Mouse (Mus musculus) heart, embryonic 14.5 days (tissue): ENCODE results near the gene Pla2g5. TPM values are rescaled to one million over a fixed set of nuclear protein-coding genes. Genes with fewer than 3 reads are reported as not detected.

ENCODE experiments used
- ATAC-seq: fragments of 200-750 bp; cut with Nextera tagmentation; 2 replicates; pipeline ENCODE4 v1.8.0; 2017; ENCODE audit warnings: low read depth, moderate TSS enrichment; ENCODE audit not compliant: insufficient number of reproducible peaks, insufficient read depth, low FRiP score
- H3K27ac ChIP-seq, 2 experiments: fragments of 200-500 bp in 1 of 2; fragments of 300-500 bp in 1 of 2; sonication (generic) in 1 of 2; replicated peaks in 1 of 2; 2 replicates each; pipeline ENCODE4 v1.5.1; 2012 to 2014; ENCODE audit warnings: low read depth in 2 of 2, low read length in 2 of 2, control low read depth in 1 of 2, mild to moderate bottlenecking in 1 of 2, mixed read lengths in 1 of 2; ENCODE audit not compliant: control insufficient read depth in 1 of 2, insufficient read depth in 1 of 2
- H3K27me3 ChIP-seq: fragments of 300-500 bp; sonication (generic); 2 replicates; pipeline ENCODE4 v1.6.1; 2014; ENCODE audit warnings: mild to moderate bottlenecking, low read length, control low read depth; ENCODE audit not compliant: control insufficient read depth, insufficient read depth
- H3K36me3 ChIP-seq: fragments of 300-500 bp; sonication (generic); 2 replicates; pipeline ENCODE4 v1.6.1; 2014; ENCODE audit warnings: mild to moderate bottlenecking, control low read depth, low read length, mixed read lengths; ENCODE audit not compliant: control insufficient read depth, insufficient read depth
- H3K4me1 ChIP-seq, 2 experiments: fragments of 200-500 bp in 1 of 2; fragments of 300-500 bp in 1 of 2; sonication (generic) in 1 of 2; 2 replicates each; pipeline ENCODE4 v1.6.1; 2012 to 2014; ENCODE audit warnings: low read length in 2 of 2, control low read depth in 1 of 2, mixed read lengths in 1 of 2; ENCODE audit not compliant: control insufficient read depth in 2 of 2, insufficient read depth in 2 of 2
- H3K4me2 ChIP-seq: fragments of 300-500 bp; sonication (generic); 2 replicates; pipeline ENCODE4 v1.6.1; 2014; ENCODE audit warnings: mild to moderate bottlenecking, low read length
- H3K4me3 ChIP-seq, 2 experiments: fragments of 200-500 bp in 1 of 2; fragments of 300-500 bp in 1 of 2; sonication (generic) in 1 of 2; 2 replicates each; pipeline ENCODE4 v1.5.1; 2012 to 2014; ENCODE audit warnings: low read length in 2 of 2, mild to moderate bottlenecking in 2 of 2, control low read depth in 1 of 2, low read depth in 1 of 2, moderate library complexity in 1 of 2; ENCODE audit not compliant: control insufficient read depth in 1 of 2, insufficient read depth in 1 of 2
- H3K9ac ChIP-seq: fragments of 300-500 bp; sonication (generic); 2 replicates; pipeline ENCODE4 v1.6.1; 2014; ENCODE audit warnings: mild to moderate bottlenecking, low read length
- H3K9me3 ChIP-seq: fragments of 300-500 bp; sonication (generic); 2 replicates; pipeline ENCODE4 v1.6.1; 2016; ENCODE audit warnings: low read length, control low read depth; ENCODE audit not compliant: control insufficient read depth
- WGBS: fragments of 180-500 bp; shearing (Covaris S2); extraction: QIAGEN DNeasy Blood & Tissue Kit; methylation state at CpG from one replicate; pipeline ENCODE4 v1.1.7; 2014; 5-methylcytosine and 5-hydroxymethylcytosine counted together
- polyA plus RNA-seq: library from polyadenylated mRNA; unstranded; fragments of >200 nt; fragmentation: Nextera tagmentation; extraction: Ambion mirVana; gene quantifications from 2 replicates; pipeline ENCODE4 v1.2.1, GENCODE M21; 2014

The Pla2g5 gene
- polyA plus RNA-seq, 1 experiment from 2014 or later, result 2.5 TPM

- ATAC-seq, result no peak
- Histone ChIP-seq H3K27me3 (no peaks in the 10 kb centered on the region; the same call in 1 of the 2 replicates), H3K27ac (no peak overlapping the region), H3K9me3 (no peaks in the 10 kb centered on the region), H3K4me2 (no peak overlapping the region), H3K4me3 (no peak overlapping the region), H3K36me3 (no peaks in the 10 kb centered on the region), H3K9ac (no peak overlapping the region), H3K4me1 (peaks cover 0 to 5% of the 10 kb centered on the region in 2 experiments; a peak in 1 of 4 replicates)
- 69% methylated on average over 9 of the region's 9 CpGs for WGBS
Observed at GRCm38 (mm10) chr4:138762266-138762665, 101.0 kb downstream of the Pla2g5 start.

- Histone ChIP-seq H3K9me3 (no peaks in the 10 kb centered on the region), H3K27me3 (no peaks in the 10 kb centered on the region; the same call in 1 of the 2 replicates), H3K27ac (no peak within 1 kb of the TSS), H3K4me1 (peaks cover 0 to 7% of the 10 kb centered on the region in 2 experiments; a peak in 1 of 4 replicates), H3K36me3 (no peaks in the 10 kb centered on the region), H3K9ac (no peak within 1 kb of the TSS), H3K4me3 (no peak within 1 kb of the TSS), H3K4me2 (no peak within 1 kb of the TSS)
- 73% methylated on average over 8 of the region's 8 CpGs for WGBS
- ATAC-seq, result no peak
Observed at GRCm38 (mm10) chr4:138757416-138757815, 105.9 kb downstream of the Pla2g5 start, which contains the start of gene Pla2g2f. TSS of gene Pla2g2f (minus strand) at chr4:138757626.

GRCm38 (mm10) chr4:138755983-138756382 is 107.3 kb downstream of the Pla2g5 start:
- Histone ChIP-seq H3K4me3 (no peak overlapping the region), H3K9ac (no peak overlapping the region), H3K4me1 (peaks cover 0 to 7% of the 10 kb centered on the region in 2 experiments; a peak in 1 of 4 replicates), H3K36me3 (no peaks in the 10 kb centered on the region), H3K9me3 (no peaks in the 10 kb centered on the region), H3K27ac (no peak overlapping the region), H3K27me3 (no peaks in the 10 kb centered on the region; the same call in 1 of the 2 replicates), H3K4me2 (no peak overlapping the region)
- 81% methylated on average over 11 of the region's 11 CpGs for WGBS
- ATAC-seq, result no peak

GRCm38 (mm10) chr4:138755439-138755838 is 107.8 kb downstream of the Pla2g5 start:
- H3K27ac ChIP-seq, result no peak overlapping the region
- WGBS, result 50% methylated on average over 4 of the region's 4 CpGs
- H3K9ac ChIP-seq, result no peak overlapping the region
- H3K4me2 ChIP-seq, result no peak overlapping the region
- peaks cover 0 to 7% of the 10 kb centered on the region in 2 experiments; a peak in 1 of 4 replicates for H3K4me1 ChIP-seq
- no peaks in the 10 kb centered on the region; the same call in 1 of the 2 replicates for H3K27me3 ChIP-seq
- ATAC-seq, result no peak
- H3K9me3 ChIP-seq, result no peaks in the 10 kb centered on the region
- no peaks in the 10 kb centered on the region for H3K36me3 ChIP-seq
- no peak overlapping the region for H3K4me3 ChIP-seq

- WGBS, result 36% methylated on average over 9 of the region's 9 CpGs
- Histone ChIP-seq H3K4me1 (peaks cover 0 to 7% of the 10 kb centered on the region in 2 experiments; a peak in 1 of 4 replicates), H3K9ac (no peak overlapping the region)
Observed at GRCm38 (mm10) chr4:138754432-138754831, 108.8 kb downstream of the Pla2g5 start.

GRCm38 (mm10) chr4:138753608-138754007 is 109.7 kb downstream of the Pla2g5 start:
- no peak overlapping the region for H3K4me3 ChIP-seq
- no peak overlapping the region for H3K27ac ChIP-seq
- H3K9ac ChIP-seq, result no peak overlapping the region
- no peak for ATAC-seq
- no peaks in the 10 kb centered on the region for H3K9me3 ChIP-seq
- peaks cover 0 to 2% of the 10 kb centered on the region in 2 experiments; a peak in 1 of 4 replicates for H3K4me1 ChIP-seq
- H3K36me3 ChIP-seq, result no peaks in the 10 kb centered on the region
- H3K27me3 ChIP-seq, result 0 out of 2 replicates have a peak, but pooled peaks cover 12% of the 10 kb centered on the region
- 76% methylated on average over 3 of the region's 3 CpGs for WGBS
- H3K4me2 ChIP-seq, result no peak overlapping the region

More at GRCm38 (mm10) chr4:138754432-138754831, 108.8 kb downstream of the Pla2g5 start:
- Histone ChIP-seq H3K9me3 (no peaks in the 10 kb centered on the region), H3K4me2 (no peak overlapping the region), H3K36me3 (no peaks in the 10 kb centered on the region), H3K27ac (no peak overlapping the region), H3K27me3 (0 out of 2 replicates have a peak, but pooled peaks cover 6% of the 10 kb centered on the region), H3K4me3 (no peak overlapping the region)
- no peak for ATAC-seq

GRCm38 (mm10) chr4:138752603-138753002 is 110.7 kb downstream of the Pla2g5 start:
- H3K4me3 ChIP-seq, result no peak overlapping the region
- 91% methylated on average over 6 of the region's 6 CpGs for whole genome bisulfite sequencing

More at GRCm38 (mm10) chr4:138752603-138753002, 110.7 kb downstream of the Pla2g5 start:
- H3K4me2 ChIP-seq, result no peak overlapping the region
- no peak overlapping the region for H3K27ac ChIP-seq
- H3K9me3 ChIP-seq, result no peaks in the 10 kb centered on the region
- no peaks in the 10 kb centered on the region for H3K36me3 ChIP-seq
- H3K4me1 ChIP-seq, result peaks cover 0 to 2% of the 10 kb centered on the region in 2 experiments; a peak in 1 of 4 replicates
- no peak overlapping the region for H3K9ac ChIP-seq
- H3K27me3 ChIP-seq, result 0 out of 2 replicates have a peak, but pooled peaks cover 15% of the 10 kb centered on the region
- ATAC-seq, result no peak
